Mouse (Mus musculus): ENCODE measurements around the gene Ak7. TPM values are rescaled to one million over a fixed set of nuclear protein-coding genes. Genes with fewer than 3 reads are reported as not detected.
A peak's percentile ranks its signal among the peaks of the same experiment; 100 is the strongest.

Gene Ak7
- 1.6 and 2.2 TPM in 2 replicates for total RNA-seq (2014; rRNA removed)
- 1.4 and 1.5 TPM in 2 replicates for polyA plus RNA-seq (2015; fragmentation: Nextera tagmentation; extraction: Ambion mirVana)

DNA sequence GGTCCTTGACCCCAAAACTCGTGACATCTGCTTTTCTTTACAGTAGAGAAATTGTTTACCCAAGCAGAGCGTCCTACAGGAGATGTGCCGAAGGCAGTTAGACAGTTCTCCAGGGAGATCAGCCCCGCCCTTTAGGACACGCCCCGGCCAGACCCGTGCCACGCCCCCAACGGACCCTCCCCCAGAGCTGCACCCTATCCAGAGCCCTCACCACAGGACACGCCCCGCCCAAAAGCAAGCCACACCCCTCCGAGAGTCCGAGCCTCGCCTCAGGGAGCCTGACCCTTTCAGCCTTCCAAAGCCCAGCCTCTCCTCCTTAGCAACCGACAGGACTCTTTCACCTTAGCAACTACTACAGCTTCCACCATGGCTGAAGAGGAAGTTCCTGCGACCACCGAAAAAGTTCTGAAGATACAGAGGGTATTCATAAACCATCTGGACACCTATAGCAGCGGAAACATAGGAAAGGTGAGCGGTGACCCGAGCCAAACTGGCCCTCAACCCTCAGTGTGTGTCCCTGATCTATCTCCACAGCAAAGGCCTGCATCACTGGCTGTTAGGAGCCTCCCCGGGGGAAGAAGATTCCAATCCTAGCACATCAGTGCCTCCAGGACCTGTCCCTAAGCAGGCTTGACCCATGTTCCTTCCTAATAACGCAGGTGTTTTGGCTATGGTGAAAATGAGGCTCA lies at the start of gene Ak7:
Gene Ak7 (plus strand): TSS at position 178 of the 689 bp plus-strand sequence.
- no peaks in the 10 kb centered on the region for H3K27me3 ChIP-seq (ENCODE audit: insufficient read depth, low read length)
- TF ChIP-seq CTCF (IDR thresholded peaks at IDR 0.05), result no peak
- H3K9me3 ChIP-seq (ENCODE audit: low read length), result no peaks in the 10 kb centered on the region
- H3K36me3 ChIP-seq (ENCODE audit: insufficient read depth, low read length), result 0 out of 2 replicates have a peak, but pooled peaks cover 2% of the 10 kb centered on the region
- no peaks in the 10 kb centered on the region for H3K4me1 ChIP-seq (ENCODE audit: insufficient read depth, low read length)
- no peak within 1 kb of the TSS for H3K27ac ChIP-seq (ENCODE audit: low read depth, low read length)
- H3K4me3 ChIP-seq (ENCODE audit: low read depth, low read length), result no peak within 1 kb of the TSS
- 13% methylated on average over 22 of the region's 22 CpGs for WGBS
- DNase-seq (ENCODE audit: low spot score) (peak; percentile 17), ATAC-seq (ENCODE audit: low FRiP score) (0 out of 2 replicates have a peak, but pooled peaks have one; percentile 49)
- H3K4me2 ChIP-seq (ENCODE audit: low read depth, low read length, poor library complexity, severe bottlenecking), result 0 out of 2 replicates have a peak within 1 kb of the TSS, but pooled peaks have one; percentile 4
- no peak within 1 kb of the TSS for H3K9ac ChIP-seq (replicated peaks; ENCODE audit: low read length, poor library complexity, severe bottlenecking)

DNA sequence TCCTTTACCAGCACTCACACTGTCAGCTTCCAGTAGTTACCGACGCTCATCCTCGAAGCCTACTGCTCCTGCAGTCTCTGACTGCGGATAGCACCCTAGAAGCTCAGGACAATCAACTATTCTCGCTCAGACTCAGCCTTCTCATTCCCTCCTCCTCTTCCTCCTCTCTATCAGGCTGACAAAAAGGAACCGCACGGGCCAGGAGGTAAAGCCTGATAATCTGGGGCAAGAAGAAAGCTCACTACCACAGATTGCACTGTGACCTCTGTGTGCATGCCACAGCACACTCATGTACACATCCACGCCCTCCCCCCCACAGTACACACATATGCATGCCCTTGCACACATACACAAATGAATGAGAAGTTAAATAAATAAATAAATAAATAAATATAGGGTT lies 29.5 kb upstream of the Ak7 start:
- no peak overlapping the region for H3K4me2 ChIP-seq (ENCODE audit: low read depth, low read length, poor library complexity, severe bottlenecking)
- no peak overlapping the region for H3K9ac ChIP-seq (replicated peaks; ENCODE audit: low read length, poor library complexity, severe bottlenecking)
- no peak for DNase-seq (ENCODE audit: low spot score)
- H3K36me3 ChIP-seq (ENCODE audit: insufficient read depth, low read length), result peaks cover 4% of the 10 kb centered on the region; the same call in 1 of the 2 replicates
- TF ChIP-seq CTCF (IDR thresholded peaks at IDR 0.05), result no peak
- 96% methylated on average over 8 of the region's 8 CpGs for WGBS
- no peaks in the 10 kb centered on the region for H3K4me1 ChIP-seq (ENCODE audit: insufficient read depth, low read length)
- no peak overlapping the region for H3K27ac ChIP-seq (ENCODE audit: low read depth, low read length)
- no peaks in the 10 kb centered on the region for H3K27me3 ChIP-seq (ENCODE audit: insufficient read depth, low read length)
- no peaks in the 10 kb centered on the region for H3K9me3 ChIP-seq (ENCODE audit: low read length)
- ATAC-seq (ENCODE audit: low FRiP score), result no peak
- H3K4me3 ChIP-seq (ENCODE audit: low read depth, low read length), result no peak overlapping the region

DNA sequence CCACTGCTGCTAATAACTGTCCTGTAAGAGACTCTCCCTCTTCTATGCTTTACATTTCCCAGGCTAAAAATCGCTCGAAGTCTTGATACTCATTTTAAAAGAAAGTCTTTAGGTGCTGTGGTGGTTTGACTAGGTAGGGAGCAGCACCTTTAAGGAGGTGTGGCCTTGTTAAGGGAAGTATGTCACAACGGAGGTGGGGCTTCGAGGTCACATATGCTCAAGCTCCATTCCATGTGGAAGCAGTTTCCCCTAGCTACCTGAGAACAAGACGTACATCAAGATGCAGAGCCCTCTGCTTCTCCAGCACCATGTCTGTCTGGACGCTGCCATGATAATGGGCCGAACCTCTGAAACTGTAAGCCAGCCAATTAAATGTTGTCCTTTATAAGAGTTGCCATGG lies 27.6 kb upstream of the Ak7 start:
- peaks cover 3% of the 10 kb centered on the region; the same call in 1 of the 2 replicates for H3K4me1 ChIP-seq (ENCODE audit: insufficient read depth, low read length)
- no peak for TF ChIP-seq CTCF (IDR thresholded peaks at IDR 0.05)
- 92% methylated on average over 7 of the region's 7 CpGs for whole genome bisulfite sequencing
- no peak for DNase-seq (ENCODE audit: low spot score)
- no peak overlapping the region for H3K4me3 ChIP-seq (ENCODE audit: low read depth, low read length)
- H3K4me2 ChIP-seq (ENCODE audit: low read depth, low read length, poor library complexity, severe bottlenecking), result no peak overlapping the region
- no peaks in the 10 kb centered on the region for H3K27me3 ChIP-seq (ENCODE audit: insufficient read depth, low read length)
- H3K36me3 ChIP-seq (ENCODE audit: insufficient read depth, low read length), result 0 out of 2 replicates have a peak, but pooled peaks cover 2% of the 10 kb centered on the region
- H3K27ac ChIP-seq (ENCODE audit: low read depth, low read length), result no peak overlapping the region
- no peak overlapping the region for H3K9ac ChIP-seq (replicated peaks; ENCODE audit: low read length, poor library complexity, severe bottlenecking)
- no peak for ATAC-seq (ENCODE audit: low FRiP score)
- no peaks in the 10 kb centered on the region for H3K9me3 ChIP-seq (ENCODE audit: low read length)

DNA sequence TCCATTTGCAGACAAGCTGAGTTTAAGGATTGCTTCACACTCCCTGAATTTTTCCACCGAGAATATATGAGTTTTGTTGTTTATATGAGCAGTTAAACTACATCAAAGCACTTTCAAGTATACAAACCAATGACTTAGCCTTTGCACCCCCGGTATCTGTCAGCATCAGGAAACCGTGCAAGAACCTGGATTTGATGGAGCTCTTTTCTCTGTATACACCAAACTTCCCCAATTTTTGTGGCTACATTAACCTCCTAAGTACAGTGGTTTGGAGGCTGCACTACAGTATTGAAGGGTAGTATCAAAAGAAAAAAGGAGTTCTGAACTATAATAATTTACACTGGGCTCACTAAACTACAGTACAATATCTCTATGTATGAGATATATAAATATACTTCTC lies 27.0 kb upstream of the Ak7 start:
- Histone ChIP-seq H3K4me2 (ENCODE audit: low read depth, low read length, poor library complexity, severe bottlenecking) (no peak overlapping the region), H3K9me3 (ENCODE audit: low read length) (no peaks in the 10 kb centered on the region), H3K27ac (ENCODE audit: low read depth, low read length) (no peak overlapping the region), H3K36me3 (ENCODE audit: insufficient read depth, low read length) (0 out of 2 replicates have a peak, but pooled peaks cover 2% of the 10 kb centered on the region), H3K27me3 (ENCODE audit: insufficient read depth, low read length) (no peaks in the 10 kb centered on the region), H3K4me3 (ENCODE audit: low read depth, low read length) (no peak overlapping the region), H3K9ac (replicated peaks; ENCODE audit: low read length, poor library complexity, severe bottlenecking) (no peak overlapping the region), H3K4me1 (ENCODE audit: insufficient read depth, low read length) (peaks cover 4% of the 10 kb centered on the region; the same call in 1 of the 2 replicates)
- WGBS, result 90% methylated on average over 3 of the region's 3 CpGs
- DNase-seq (ENCODE audit: low spot score) (no peak), ATAC-seq (ENCODE audit: low FRiP score) (no peak)
- no peak for TF ChIP-seq CTCF (IDR thresholded peaks at IDR 0.05)

DNA sequence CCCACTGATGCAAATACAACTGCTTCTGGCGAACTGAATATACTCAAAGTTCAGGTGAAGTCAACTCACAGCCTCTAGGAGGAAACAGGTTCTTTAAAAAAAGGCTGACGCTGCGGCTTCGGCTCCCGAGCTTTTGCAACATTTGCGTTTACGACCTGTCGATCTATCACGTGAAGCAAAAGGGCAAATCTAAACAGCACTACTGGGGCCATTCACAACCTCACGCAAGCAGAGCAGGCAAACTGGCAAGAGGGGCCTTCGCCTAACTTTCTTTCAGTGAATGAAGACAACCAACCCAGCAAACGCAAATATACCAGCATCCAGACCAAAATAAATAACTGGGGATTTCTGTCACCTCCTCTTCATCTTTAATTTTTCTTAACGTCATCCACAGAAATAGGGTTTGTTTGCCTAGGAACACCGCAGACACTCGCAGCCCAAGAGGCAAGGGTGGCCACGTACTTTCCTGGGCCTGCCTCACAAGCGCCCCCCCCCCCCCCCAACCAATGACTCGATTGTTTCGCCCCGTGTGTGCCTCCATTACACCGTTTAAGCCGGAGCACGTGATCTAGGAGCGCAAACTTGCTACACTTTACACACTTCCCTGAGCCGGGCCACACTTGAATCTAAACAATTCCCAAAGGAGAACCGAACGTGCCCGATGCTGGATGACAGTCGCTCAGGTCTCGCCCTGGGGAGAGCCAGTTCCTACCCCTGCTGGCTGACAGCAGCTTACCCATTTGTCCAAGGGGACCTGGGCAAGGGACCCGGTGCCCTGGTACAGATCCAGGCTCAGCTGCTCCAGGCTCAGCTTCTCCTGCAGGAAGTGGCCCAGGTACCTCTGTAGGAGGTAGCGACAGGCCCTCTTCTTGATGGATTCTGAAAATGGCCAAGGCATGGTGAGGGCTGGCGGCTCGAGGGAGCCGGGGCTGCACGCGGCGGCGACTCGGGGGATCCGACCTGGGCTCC lies 21.6 kb upstream of the Ak7 start, which contains the start of gene Gskip:
Gene Gskip (plus strand): TSS at position 897 of the 969 bp plus-strand sequence.
- Histone ChIP-seq H3K4me1 (ENCODE audit: insufficient read depth, low read length) (peaks cover 10% of the 10 kb centered on the region; the same call in 1 of the 2 replicates), H3K9me3 (ENCODE audit: low read length) (no peaks in the 10 kb centered on the region), H3K9ac (replicated peaks; ENCODE audit: low read length, poor library complexity, severe bottlenecking) (peak within 1 kb of the TSS; percentile 89), H3K36me3 (ENCODE audit: insufficient read depth, low read length) (peaks cover 2% of the 10 kb centered on the region; the same call in 1 of the 2 replicates), H3K27ac (ENCODE audit: low read depth, low read length) (peak within 1 kb of the TSS; percentile 89), H3K4me3 (ENCODE audit: low read depth, low read length) (peak within 1 kb of the TSS; percentile 97), H3K4me2 (ENCODE audit: low read depth, low read length, poor library complexity, severe bottlenecking) (peak within 1 kb of the TSS; percentile 94), H3K27me3 (ENCODE audit: insufficient read depth, low read length) (no peaks in the 10 kb centered on the region)
- 1% methylated on average over 41 of the region's 41 CpGs for WGBS
- no peak for TF ChIP-seq CTCF (IDR thresholded peaks at IDR 0.05)
- peak; percentile 42 for DNase-seq (ENCODE audit: low spot score)
- peak; percentile 41 for ATAC-seq (ENCODE audit: low FRiP score)

All from midbrain, postnatal 0 days (tissue).